Mouse (Mus musculus): ENCODE results near the gene Gm10310. TPM values are rescaled to one million over a fixed set of nuclear protein-coding genes. Genes with fewer than 3 reads are reported as not detected.
"Not testable (repeated sequence)": the region's sequence is repeated elsewhere in the genome, so short reads cannot be mapped to it uniquely, and the experiment has no call there.

Gm10310 gene
- not detected in 2 replicates for total RNA-seq (2021)
- long read RNA-seq, result 0 reads

GRCm38 (mm10) chr10:129984962-129985361 is at the start of gene Gm10310:
Gene Gm10310, minus strand, starts transcription at chr10:129985062.
- DNase-seq, result not testable (repeated sequence)

GRCm38 (mm10) chr10:130030048-130030447 is 45.2 kb upstream of the Gm10310 start, which contains the start of gene Olfr821:
Gene Olfr821, plus strand, starts transcription at chr10:130030348.
- DNase-seq, result no peak

DNA sequence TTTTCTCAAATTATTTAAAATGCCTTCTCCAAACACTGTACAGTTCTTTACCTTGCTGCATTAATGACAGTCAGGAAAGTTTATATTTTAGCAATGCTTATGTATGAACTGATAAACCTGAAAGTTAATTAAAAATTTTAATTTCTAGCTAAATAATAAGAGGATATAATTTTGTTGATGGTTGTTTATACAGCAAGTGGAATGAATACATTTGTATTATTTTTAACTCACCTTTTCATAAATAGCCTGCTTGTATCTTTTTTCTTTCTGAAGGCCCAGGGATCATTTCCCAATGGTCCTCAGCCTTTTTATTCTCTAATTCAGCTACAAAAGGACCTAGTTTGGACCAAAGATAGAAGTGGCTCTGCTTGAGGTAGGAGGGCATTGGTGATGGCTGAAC is 27.5 kb upstream of the Gm10310 start, which contains the start of gene Olfr820:
Gene Olfr820 (plus strand): TSS at position 301 of the 400 bp plus-strand sequence.
- no peak for DNase-seq

GRCm38 (mm10) chr10:130005366-130005765 is 20.5 kb upstream of the Gm10310 start:
- not testable (repeated sequence) for DNase-seq

- not testable (repeated sequence) for DNase-seq
Observed at GRCm38 (mm10) chr10:130004104-130004503, 19.2 kb upstream of the Gm10310 start.

GRCm38 (mm10) chr10:129981867-129982266 is 3.0 kb downstream of the Gm10310 start:
- not testable (repeated sequence) for DNase-seq

DNA sequence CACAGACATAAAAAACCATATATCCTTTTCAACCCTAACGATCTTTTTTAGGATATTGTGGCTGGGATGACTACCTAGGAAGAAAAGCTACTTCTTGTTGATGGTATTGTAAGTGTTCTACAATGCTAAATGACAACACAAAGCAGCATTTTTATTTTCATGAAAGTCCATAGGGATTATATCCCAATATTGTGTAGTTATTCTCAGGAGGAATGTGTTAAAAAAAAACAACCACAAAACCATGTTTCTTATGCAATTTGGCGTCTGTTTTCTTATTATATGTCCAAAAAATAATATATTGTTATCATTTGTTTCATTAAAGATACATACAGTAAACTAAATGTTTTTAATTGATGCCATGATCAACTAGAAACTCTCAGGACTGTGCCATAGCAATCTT is 8.8 kb downstream of the Gm10310 start, which contains the start of gene Olfr247:
Gene Olfr247 (minus strand): TSS at position 101 of the 400 bp plus-strand sequence.
- DNase-seq, result not testable (repeated sequence)

DNA sequence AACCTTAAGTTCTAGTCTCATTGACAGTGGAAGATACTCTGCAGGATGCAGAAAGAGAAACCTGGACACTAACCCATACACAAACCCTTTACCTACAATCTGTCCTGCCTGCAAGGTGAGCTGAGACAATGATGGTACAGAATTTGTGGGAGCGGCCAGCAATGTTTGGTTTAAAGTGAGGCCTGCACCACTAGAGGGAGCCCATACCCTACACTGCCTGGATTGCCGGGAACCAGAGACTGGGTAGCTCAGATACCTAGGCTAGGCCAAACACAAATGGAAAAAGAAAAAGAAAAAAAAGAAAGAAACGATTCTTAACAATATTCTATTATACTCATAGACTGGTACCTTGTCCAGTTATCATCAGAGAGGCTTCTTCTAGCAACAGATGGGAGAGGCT is 11.9 kb downstream of the Gm10310 start:
- DNase-seq, result not testable (repeated sequence)

GRCm38 (mm10) chr10:129967166-129967565 is 17.7 kb downstream of the Gm10310 start, which contains the start of gene Olfr819:
Gene Olfr819, minus strand, starts transcription at chr10:129967266.
- not testable (repeated sequence) for DNase-seq

DNA sequence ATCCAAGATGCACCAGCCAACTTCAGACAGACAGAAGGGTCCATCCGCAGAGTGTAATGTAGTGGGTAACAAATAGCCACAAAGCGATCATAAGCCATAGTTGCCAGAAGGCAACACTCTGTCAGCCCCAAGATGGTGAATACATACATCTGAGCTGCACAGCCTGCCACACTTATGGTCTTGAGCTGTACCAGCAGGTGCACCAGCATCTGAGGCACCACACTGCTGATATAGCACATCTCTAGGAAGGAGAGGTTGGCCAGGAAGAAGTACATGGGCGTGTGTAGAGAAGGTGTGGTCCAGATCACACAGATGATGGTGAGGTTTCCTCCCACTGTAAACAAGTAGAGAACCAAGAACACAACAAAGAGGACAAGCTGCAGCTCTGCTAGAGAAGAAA is 18.6 kb downstream of the Gm10310 start:
- DNase-seq, result not testable (repeated sequence)

GRCm38 (mm10) chr10:129949000-129949399 is 35.9 kb downstream of the Gm10310 start, which contains the start of gene Olfr818:
Gene Olfr818, minus strand, starts transcription at chr10:129949100.
- DNase-seq, result no peak

Other genes starting within 250 kb of the Gm10310 start
- gene Olfr806, start 243.1 kb downstream of the Gm10310 start, total RNA-seq (2021), result not detected in 2 replicates
- not detected in 2 replicates for gene Olfr807, start 227.3 kb downstream of the Gm10310 start, total RNA-seq (2021)
- gene Olfr808, start 219.6 kb downstream of the Gm10310 start, total RNA-seq (2021), result not detected in 2 replicates
- not detected in 2 replicates for gene Olfr809, start 210.4 kb downstream of the Gm10310 start, total RNA-seq (2021)
- not detected in 2 replicates for gene Olfr810, start 190.1 kb downstream of the Gm10310 start, total RNA-seq (2021)
- not detected in 2 replicates for gene Olfr811, start 180.7 kb downstream of the Gm10310 start, total RNA-seq (2021)
- not detected in 2 replicates for gene Olfr812, start 139.0 kb downstream of the Gm10310 start, total RNA-seq (2021)
- not detected in 2 replicates for gene Olfr813, start 129.7 kb downstream of the Gm10310 start, total RNA-seq (2021)
- gene Olfr814, start 105.2 kb downstream of the Gm10310 start, total RNA-seq (2021), result not detected in 2 replicates
- not detected in 2 replicates for gene Olfr815, start 79.2 kb downstream of the Gm10310 start, total RNA-seq (2021)
- not detected in 2 replicates for gene Olfr816, start 69.5 kb downstream of the Gm10310 start, total RNA-seq (2021)
- not detected in 2 replicates for gene Olfr818, start 36.0 kb downstream of the Gm10310 start, total RNA-seq (2021)
- not detected in 2 replicates for gene Olfr819, start 17.8 kb downstream of the Gm10310 start, total RNA-seq (2021)
- gene Olfr247, start 8.9 kb downstream of the Gm10310 start, total RNA-seq (2021), result not detected in 2 replicates
- gene Olfr820, start 27.6 kb upstream of the Gm10310 start, total RNA-seq (2021), result not detected in 2 replicates
- not detected in 2 replicates for gene Olfr821, start 45.3 kb upstream of the Gm10310 start, total RNA-seq (2021)
- not detected in 2 replicates for gene Olfr822, start 86.1 kb upstream of the Gm10310 start, total RNA-seq (2021)
- not detected in 2 replicates for gene Olfr823, start 130.3 kb upstream of the Gm10310 start, total RNA-seq (2021)
- not detected in 2 replicates for gene Olfr824, start 144.9 kb upstream of the Gm10310 start, total RNA-seq (2021)
- not detected in 2 replicates for gene Olfr825, start 181.7 kb upstream of the Gm10310 start, total RNA-seq (2021)
- gene Olfr826, start 199.1 kb upstream of the Gm10310 start, total RNA-seq (2021), result not detected in 2 replicates
- not detected in 2 replicates for gene Olfr827, start 229.3 kb upstream of the Gm10310 start, total RNA-seq (2021)

Measured in adrenal gland, postnatal 25 days (tissue).